Mouse (Mus musculus): ENCODE measurements around the gene Pla2g2d.

GRCm38 (mm10) chr4:138754432-138754831 is 21.1 kb upstream of the Pla2g2d start:
- TF ChIP-seq POLR2A (IDR thresholded peaks at IDR 0.05; ENCODE audit: control insufficient read depth in 1 of 2, insufficient read depth in 1 of 2, low read depth in 1 of 2, low read length in 2 of 2, poor library complexity in 1 of 2) (no peak), UBTF (IDR thresholded peaks at IDR 0.05; ENCODE audit: borderline replicate concordance, insufficient read depth, low read depth, low read length) (no peak), MAX (IDR thresholded peaks at IDR 0.05; ENCODE audit: low read length) (no peak), USF1 (IDR thresholded peaks at IDR 0.05; ENCODE audit: low read depth, low read length) (no peak), RAD21 (IDR thresholded peaks at IDR 0.05; ENCODE audit: low read depth, low read length) (no peak), TBP (IDR thresholded peaks at IDR 0.05; ENCODE audit: low read depth, low read length) (no peak), CTCF (IDR thresholded peaks at IDR 0.05 in 2 of 3, conservative IDR thresholded peaks at IDR 0.05 in 1 of 3; ENCODE audit: control insufficient read depth in 1 of 3, insufficient read depth in 1 of 3, low read depth in 2 of 3, low read length in 3 of 3, poor library complexity in 1 of 3, severe bottlenecking in 1 of 3) (no peak), GATA1 (IDR thresholded peaks at IDR 0.05; ENCODE audit: low read depth, low read length) (no peak), ETS1 (IDR thresholded peaks at IDR 0.05; ENCODE audit: low read depth, low read length) (no peak), TAL1 (IDR thresholded peaks at IDR 0.05; ENCODE audit: low read length) (no peak), NELFE (IDR thresholded peaks at IDR 0.05; ENCODE audit: low read depth, low read length) (no peak), MYC (IDR thresholded peaks at IDR 0.05; ENCODE audit: low read depth, low read length) (no peak), CHD1 (IDR thresholded peaks at IDR 0.05; ENCODE audit: low read depth, low read length) (no peak), POLR2AphosphoS5 (IDR thresholded peaks at IDR 0.05; ENCODE audit: borderline replicate concordance, low read depth, low read length) (no peak)
